ENCODE assay signal across 15 mouse cellular contexts in the genomic region with DNA sequence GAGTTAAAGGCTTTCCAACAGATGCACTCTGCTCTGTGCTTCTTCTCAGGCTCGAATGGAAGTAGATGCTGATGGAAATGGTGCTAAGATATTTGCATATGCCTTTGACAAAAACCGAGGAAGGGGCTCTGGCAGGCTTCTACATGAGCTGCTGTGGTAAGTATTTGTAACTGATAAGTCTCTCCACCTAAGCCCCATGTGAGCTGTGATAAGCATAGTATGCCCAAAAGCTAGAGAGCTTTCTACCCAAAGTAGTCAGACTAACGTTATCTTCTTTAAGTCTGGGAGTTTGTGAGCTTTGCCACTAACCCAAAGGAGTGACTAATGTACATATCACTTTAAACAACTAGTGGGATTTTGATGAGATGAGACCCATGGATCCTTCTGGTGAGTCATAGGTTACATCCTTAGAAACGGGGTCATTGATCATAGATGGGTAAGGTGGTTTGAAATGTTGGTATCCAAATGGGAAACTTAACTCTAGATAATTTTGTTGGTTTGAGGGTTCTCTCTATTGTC.
"Had no signal": no experiment of that assay in that cellular context is flagged by ENCODE, and none has a peak within 500 bp of the region (broad histone marks: within the 10 kb centered on the region; RNA-seq: fewer than 3 reads in every experiment).

No protein-coding gene starts in this region.

- H3K4me3 ChIP-seq: limb, embryonic 13.5 days; midbrain, embryonic 15.5 days; neural tube, embryonic 13.5 days had no signal

- H3K27ac ChIP-seq: limb, embryonic 13.5 days; midbrain, embryonic 15.5 days; neural tube, embryonic 13.5 days had no signal

- H3K27me3 ChIP-seq: limb, embryonic 13.5 days; midbrain, embryonic 15.5 days; neural tube, embryonic 13.5 days had no signal

- ATAC-seq: inflammation-experienced regulatory T-cells, adult 6 months; intestine, postnatal 0 days; midbrain, embryonic 15.5 days had no signal

- H3K4me2 ChIP-seq: limb, embryonic 13.5 days; midbrain, embryonic 11.5 days; midbrain, embryonic 15.5 days; neural tube, embryonic 13.5 days had no signal

- H3K9me3 ChIP-seq: limb, embryonic 13.5 days; midbrain, embryonic 15.5 days; neural tube, embryonic 13.5 days had no signal

- H3K9ac ChIP-seq: limb, embryonic 13.5 days; midbrain, embryonic 15.5 days; neural tube, embryonic 13.5 days had no signal

- DNase-seq: kidney, adult 8-10 months; kidney, postnatal 36 days; layer of hippocampus, adult 9-11 months; layer of hippocampus, postnatal 36 days; left cerebral cortex, postnatal 4 days; lung, adult 18-20 months; lung, postnatal 36 days; right cerebral cortex, postnatal 25 days; thymus, postnatal 36 days had no signal
